In genomic region chr15:80065414-80065813, GRCm38 (mm10) we compare ENCODE assay signal across 8 mouse cellular contexts. TPM values are rescaled to one million over a fixed set of nuclear protein-coding genes. Genes with fewer than 3 reads are reported as not detected.
A peak's percentile ranks its signal among the peaks of the same experiment; 100 is the strongest.
DNase-seq lines count a peak whose midpoint lies in the region; ATAC-seq and TF ChIP-seq lines count a peak whose summit lies in the region.

No protein-coding gene starts in this region.

- H3K4me3 ChIP-seq in forebrain, postnatal 0 days (ENCODE audit: low read depth, low read length): no peak overlapping the region
- no peak overlapping the region for H3K4me3 ChIP-seq in forebrain, embryonic 14.5 days (ENCODE audit: low read depth, low read length)
- H3K4me3 ChIP-seq in thymus, adult 2 months (ENCODE audit: control insufficient read depth, insufficient read depth, low read length): no peak overlapping the region
- no peak overlapping the region for H3K4me3 ChIP-seq in limb, embryonic 15.5 days
- no peak overlapping the region for H3K4me3 ChIP-seq in hindbrain, embryonic 13.5 days

- no peaks in the 10 kb centered on the region for H3K36me3 ChIP-seq in forebrain, postnatal 0 days (ENCODE audit: insufficient read depth)
- H3K36me3 ChIP-seq in forebrain, embryonic 14.5 days (ENCODE audit: control insufficient read depth, insufficient read depth, low read length): no peaks in the 10 kb centered on the region
- no peaks in the 10 kb centered on the region for H3K36me3 ChIP-seq in thymus, adult 2 months (ENCODE audit: control insufficient read depth, insufficient read depth, low read length)
- no peaks in the 10 kb centered on the region for H3K36me3 ChIP-seq in limb, embryonic 15.5 days
- no peaks in the 10 kb centered on the region for H3K36me3 ChIP-seq in hindbrain, embryonic 13.5 days

- H3K27me3 ChIP-seq in forebrain, postnatal 0 days (ENCODE audit: insufficient read depth, low read length): no peaks in the 10 kb centered on the region
- no peaks in the 10 kb centered on the region for H3K27me3 ChIP-seq in forebrain, embryonic 14.5 days (replicated peaks; ENCODE audit: control insufficient read depth, insufficient read depth, low read length)
- no peaks in the 10 kb centered on the region for H3K27me3 ChIP-seq in thymus, adult 2 months (ENCODE audit: control insufficient read depth, insufficient read depth, low read length)
- no peaks in the 10 kb centered on the region for H3K27me3 ChIP-seq in limb, embryonic 15.5 days
- peaks cover 5% of the 10 kb centered on the region; the same call in 1 of the 2 replicates for H3K27me3 ChIP-seq in hindbrain, embryonic 13.5 days

- peak; percentile 58 for TF ChIP-seq CTCF in forebrain, postnatal 0 days (IDR thresholded peaks at IDR 0.05; ENCODE audit: low read depth)
- no peak for TF ChIP-seq CTCF in thymus, adult 2 months (IDR thresholded peaks at IDR 0.05; ENCODE audit: borderline replicate concordance, control insufficient read depth, extremely low read depth, insufficient read depth, low read length, poor library complexity)

- no peak overlapping the region for H3K4me2 ChIP-seq in forebrain, postnatal 0 days (ENCODE audit: low read depth)
- no peak overlapping the region for H3K4me2 ChIP-seq in forebrain, embryonic 14.5 days (ENCODE audit: low read length)
- no peak overlapping the region for H3K4me2 ChIP-seq in limb, embryonic 15.5 days
- no peak overlapping the region for H3K4me2 ChIP-seq in hindbrain, embryonic 13.5 days

- WGBS in forebrain, postnatal 0 days: 16% methylated on average over 13 of the region's 13 CpGs
- WGBS in forebrain, embryonic 14.5 days: 13% methylated on average over 13 of the region's 13 CpGs
- 58% methylated on average over 13 of the region's 13 CpGs for WGBS in thymus, adult 2 months
- 15% methylated on average over 13 of the region's 13 CpGs for WGBS in limb, embryonic 15.5 days
- WGBS in hindbrain, embryonic 13.5 days: 18% methylated on average over 13 of the region's 13 CpGs

- no peak overlapping the region for H3K27ac ChIP-seq in forebrain, postnatal 0 days (ENCODE audit: low read depth, low read length)
- H3K27ac ChIP-seq in forebrain, embryonic 14.5 days (ENCODE audit: low read depth, low read length): no peak overlapping the region
- no peak overlapping the region for H3K27ac ChIP-seq in thymus, adult 2 months (ENCODE audit: control insufficient read depth, insufficient read depth, low read length)
- 0 out of 2 replicates have a peak overlapping the region, but pooled peaks have one; percentile 9 for H3K27ac ChIP-seq in limb, embryonic 15.5 days
- H3K27ac ChIP-seq in hindbrain, embryonic 13.5 days: no peak overlapping the region

- H3K9me3 ChIP-seq in forebrain, postnatal 0 days (ENCODE audit: low read length): no peaks in the 10 kb centered on the region
- H3K9me3 ChIP-seq in forebrain, embryonic 14.5 days (replicated peaks; ENCODE audit: control insufficient read depth, low read length): no peaks in the 10 kb centered on the region
- no peaks in the 10 kb centered on the region for H3K9me3 ChIP-seq in limb, embryonic 15.5 days
- H3K9me3 ChIP-seq in hindbrain, embryonic 13.5 days: no peaks in the 10 kb centered on the region

- no peak for TF ChIP-seq POLR2A in thymus, adult 2 months (IDR thresholded peaks at IDR 0.05; ENCODE audit: control insufficient read depth, extremely low read depth, insufficient read depth, low read length, poor library complexity)

- H3K4me1 ChIP-seq in forebrain, postnatal 0 days (ENCODE audit: insufficient read depth): no peaks in the 10 kb centered on the region
- H3K4me1 ChIP-seq in forebrain, embryonic 14.5 days (ENCODE audit: control insufficient read depth, insufficient read depth, low read length): no peaks in the 10 kb centered on the region
- peaks cover 21% of the 10 kb centered on the region for H3K4me1 ChIP-seq in thymus, adult 2 months (replicated peaks; ENCODE audit: control insufficient read depth, insufficient read depth, low read length)
- H3K4me1 ChIP-seq in limb, embryonic 15.5 days: peaks cover 22% of the 10 kb centered on the region
- H3K4me1 ChIP-seq in hindbrain, embryonic 13.5 days (replicated peaks): peaks cover 3% of the 10 kb centered on the region; the same call in 1 of the 2 replicates

- no peak for ATAC-seq in forebrain, postnatal 0 days
- ATAC-seq in forebrain, embryonic 14.5 days: no peak
- ATAC-seq in limb, embryonic 15.5 days (ENCODE audit: insufficient number of reproducible peaks, low FRiP score, low TSS enrichment, low read depth): no peak
- no peak for ATAC-seq in hindbrain, embryonic 13.5 days (ENCODE audit: low FRiP score)

- H3K9ac ChIP-seq in forebrain, postnatal 0 days: no peak overlapping the region
- H3K9ac ChIP-seq in forebrain, embryonic 14.5 days (ENCODE audit: low read length): no peak overlapping the region
- no peak overlapping the region for H3K9ac ChIP-seq in limb, embryonic 15.5 days
- H3K9ac ChIP-seq in hindbrain, embryonic 13.5 days: no peak overlapping the region

- no peak for DNase-seq in forebrain, postnatal 0 days
- no peak for DNase-seq in forebrain, embryonic 14.5 days (ENCODE audit: low spot score)
- peak; percentile 49 for DNase-seq in thymus, adult 2 months
- DNase-seq in thymus, adult 18-20 months: no peak
- peak; percentile 71 for DNase-seq in thymus, postnatal 14 days
- no peak for DNase-seq in urinary bladder, postnatal 25 days (ENCODE audit: low spot score)

RNA-seq across cellular contexts. Expression of gene Syngr1, which starts 25.7 kb away (rescaled TPM):
- total RNA-seq in forebrain, postnatal 0 days (2014; rRNA removed): 113 and 127 TPM in 2 replicates
- polyA plus RNA-seq in forebrain, postnatal 0 days (2015; fragmentation: Nextera tagmentation; extraction: Ambion mirVana): 58.6 and 69.0 TPM in 2 replicates
- 28.8 and 30.1 TPM in 2 replicates for polyA plus RNA-seq in forebrain, embryonic 14.5 days (2014; fragmentation: Nextera tagmentation; extraction: Ambion mirVana)
- polyA plus RNA-seq in thymus, adult 2 months (2012; rRNA removed): 91.8 and 121 TPM in 2 replicates
- 10.4 and 12.0 TPM in 2 replicates for polyA plus RNA-seq in limb, embryonic 15.5 days (2015; fragmentation: Nextera tagmentation; extraction: Ambion mirVana)
- 27.9 and 28.3 TPM in 2 replicates for polyA plus RNA-seq in hindbrain, embryonic 13.5 days (2015; fragmentation: Nextera tagmentation; extraction: Ambion mirVana)

RNA-seq across cellular contexts. Expression of gene Rpl3, which starts 26.3 kb away (rescaled TPM):
- 804 and 1,069 TPM in 2 replicates for total RNA-seq in forebrain, postnatal 0 days (2014; rRNA removed)
- polyA plus RNA-seq in forebrain, postnatal 0 days (2015; fragmentation: Nextera tagmentation; extraction: Ambion mirVana): 578 and 651 TPM in 2 replicates
- 768 and 902 TPM in 2 replicates for polyA plus RNA-seq in forebrain, embryonic 14.5 days (2014; fragmentation: Nextera tagmentation; extraction: Ambion mirVana)
- polyA plus RNA-seq in thymus, adult 2 months (2012; rRNA removed): 627 and 715 TPM in 2 replicates
- polyA plus RNA-seq in limb, embryonic 15.5 days (2015; fragmentation: Nextera tagmentation; extraction: Ambion mirVana): 1,003 and 1,080 TPM in 2 replicates
- 613 and 622 TPM in 2 replicates for polyA plus RNA-seq in hindbrain, embryonic 13.5 days (2015; fragmentation: Nextera tagmentation; extraction: Ambion mirVana)

RNA-seq across cellular contexts. Expression of gene Pdgfb, which starts 50.6 kb away (rescaled TPM):
- 13.2 and 17.8 TPM in 2 replicates for total RNA-seq in forebrain, postnatal 0 days (2014; rRNA removed)
- polyA plus RNA-seq in forebrain, postnatal 0 days (2015; fragmentation: Nextera tagmentation; extraction: Ambion mirVana): 4.6 and 7.6 TPM in 2 replicates
- polyA plus RNA-seq in forebrain, embryonic 14.5 days (2014; fragmentation: Nextera tagmentation; extraction: Ambion mirVana): 2.7 and 3.4 TPM in 2 replicates
- polyA plus RNA-seq in thymus, adult 2 months (2012; rRNA removed): 10.9 and 11.6 TPM in 2 replicates
- 3.1 TPM in 2 replicates for polyA plus RNA-seq in limb, embryonic 15.5 days (2015; fragmentation: Nextera tagmentation; extraction: Ambion mirVana)
- polyA plus RNA-seq in hindbrain, embryonic 13.5 days (2015; fragmentation: Nextera tagmentation; extraction: Ambion mirVana): 2.4 and 2.8 TPM in 2 replicates

Comparison
In these comparisons a context has a peak if more than half of its experiments do, and no peak if none do; other contexts are left out.
1. DNase-seq: peak in thymus, adult 2 months (single experiment) and thymus, postnatal 14 days (single experiment); none in forebrain, postnatal 0 days (single experiment), forebrain, embryonic 14.5 days (single experiment), thymus, adult 18-20 months (0 of 2) and urinary bladder, postnatal 25 days (single experiment).